Mouse (Mus musculus) MEL (cell line): Measurements from ENCODE around the gene Ermn. TPM values are rescaled to one million over a fixed set of nuclear protein-coding genes. Genes with fewer than 3 reads are reported as not detected.

Experiments used
- DNase-seq: peaks from one replicate; pipeline ENCODE4 v3.0.0; 2011; ENCODE audit warnings: low read depth, low spot score
- H3K27ac ChIP-seq: 2 replicates; pipeline ENCODE4 v1.5.1; 2012; ENCODE audit warnings: low read depth, mild to moderate bottlenecking, control low read depth, low read length, moderate library complexity; ENCODE audit not compliant: control insufficient read depth
- H3K27me3 ChIP-seq, 2 experiments: fragments of 150-350 bp in 1 of 2; sonication (generic) in 1 of 2; 2 replicates each; pipeline ENCODE4 v1.6.1; 2012; ENCODE audit warnings: low read length in 2 of 2, mild to moderate bottlenecking in 2 of 2, improper control_type of control experiment in 1 of 2, moderate library complexity in 1 of 2; ENCODE audit not compliant: insufficient read depth in 2 of 2, control insufficient read depth in 1 of 2
- H3K36me3 ChIP-seq, 2 experiments: 2 replicates each; pipeline ENCODE4 v1.6.1; 2012 to 2014; ENCODE audit warnings: low read length in 2 of 2, improper control_type of control experiment in 1 of 2, inconsistent platforms in 1 of 2, mild to moderate bottlenecking in 1 of 2; ENCODE audit not compliant: insufficient read depth in 2 of 2, control insufficient read depth in 1 of 2
- H3K4me1 ChIP-seq, 2 experiments: fragments of 150-350 bp in 1 of 2; sonication (generic) in 1 of 2; 2 replicates each; pipeline ENCODE4 v1.6.1; 2012; ENCODE audit warnings: low read length in 2 of 2, improper control_type of control experiment in 1 of 2, mild to moderate bottlenecking in 1 of 2; ENCODE audit not compliant: insufficient read depth in 2 of 2, control insufficient read depth in 1 of 2
- H3K4me3 ChIP-seq, 2 experiments: fragments of 150-350 bp in 1 of 2; sonication (generic) in 1 of 2; 2 replicates each; pipeline ENCODE4 v1.5.1; 2012; ENCODE audit warnings: low read depth in 2 of 2, low read length in 2 of 2, mild to moderate bottlenecking in 2 of 2, moderate library complexity in 2 of 2, control low read depth in 1 of 2, improper control_type of control experiment in 1 of 2; ENCODE audit not compliant: control insufficient read depth in 1 of 2, insufficient read depth in 1 of 2
- H3K79me2 ChIP-seq: 2 replicates; pipeline ENCODE4 v1.6.1; 2012; ENCODE audit warnings: mild to moderate bottlenecking, low read length, moderate library complexity; ENCODE audit not compliant: control insufficient read depth, poor library complexity, insufficient read depth
- H3K9ac ChIP-seq: 2 replicates; pipeline ENCODE4 v1.6.1; 2012; ENCODE audit warnings: low read depth, mild to moderate bottlenecking, control low read depth, low read length, moderate library complexity; ENCODE audit not compliant: control insufficient read depth, poor library complexity, severe bottlenecking
- H3K9me3 ChIP-seq: fragments of 150-350 bp; sonication (generic); replicated peaks from 2 replicates; pipeline ENCODE4 v1.6.1; 2012; ENCODE audit warnings: mild to moderate bottlenecking, low read length, improper control_type of control experiment, moderate library complexity; ENCODE audit not compliant: insufficient read depth
- CTCF ChIP-seq, 3 experiments: IDR thresholded peaks in 2 of 3; conservative IDR thresholded peaks in 1 of 3; 2 replicates each; pipeline ENCODE4 v1.5.1; 2011 to 2012; ENCODE audit warnings: low read length in 3 of 3, low read depth in 2 of 3, mild to moderate bottlenecking in 2 of 3, improper control_type of control experiment in 1 of 3, inconsistent platforms in 1 of 3, mixed read lengths in 1 of 3, moderate library complexity in 1 of 3; ENCODE audit not compliant: control insufficient read depth in 1 of 3, insufficient read depth in 1 of 3, poor library complexity in 1 of 3, severe bottlenecking in 1 of 3
- EP300 ChIP-seq, 2 experiments: IDR thresholded peaks; 2 replicates each; pipeline ENCODE4 v1.6.1; 2011; ENCODE audit warnings: improper control_type of control experiment in 2 of 2, low read length in 2 of 2, low read depth in 1 of 2, mild to moderate bottlenecking in 1 of 2
- GABPA ChIP-seq: IDR thresholded peaks from 2 replicates; pipeline ENCODE4 v1.6.1; 2012; ENCODE audit warnings: low read depth, mild to moderate bottlenecking, inconsistent platforms, low read length, improper control_type of control experiment, moderate library complexity
- HCFC1 ChIP-seq: IDR thresholded peaks from 2 replicates; pipeline ENCODE4 v1.6.1; 2012; ENCODE audit warnings: low read depth, mild to moderate bottlenecking, inconsistent platforms, low read length, improper control_type of control experiment, moderate library complexity
- JUND ChIP-seq: IDR thresholded peaks from 2 replicates; pipeline ENCODE4 v1.6.1; 2011; ENCODE audit warnings: low read depth, mild to moderate bottlenecking, improper control_type of control experiment, low read length
- MAFK ChIP-seq: IDR thresholded peaks from 2 replicates; pipeline ENCODE4 v1.6.1; 2011; ENCODE audit warnings: low read depth, mild to moderate bottlenecking, low read length, improper control_type of control experiment, borderline replicate concordance
- MAX ChIP-seq: IDR thresholded peaks from 2 replicates; pipeline ENCODE4 v1.6.1; 2011; ENCODE audit warnings: low read length, improper control_type of control experiment
- MAZ ChIP-seq: IDR thresholded peaks from 2 replicates; pipeline ENCODE4 v1.6.1; 2012; ENCODE audit warnings: low read depth, mild to moderate bottlenecking, inconsistent platforms, low read length, improper control_type of control experiment
- MEF2A ChIP-seq: IDR thresholded peaks from 2 replicates; pipeline ENCODE4 v1.6.1; 2014; ENCODE audit warnings: low read depth, mild to moderate bottlenecking, inconsistent platforms, low read length, improper control_type of control experiment; ENCODE audit not compliant: poor library complexity, insufficient replicate concordance, severe bottlenecking; ENCODE audit errors: extremely low read depth
- MYB ChIP-seq: IDR thresholded peaks from 2 replicates; pipeline ENCODE4 v1.6.1; 2011; ENCODE audit warnings: mild to moderate bottlenecking, low read depth, low read length, improper control_type of control experiment
- MYC ChIP-seq: IDR thresholded peaks from 2 replicates; pipeline ENCODE4 v1.6.1; 2011; ENCODE audit warnings: low read depth, mild to moderate bottlenecking, low read length, improper control_type of control experiment, moderate library complexity
- NELFE ChIP-seq: IDR thresholded peaks from 2 replicates; pipeline ENCODE4 v1.6.1; 2011; ENCODE audit warnings: low read depth, low read length, improper control_type of control experiment
- NRF1 ChIP-seq: IDR thresholded peaks from 2 replicates; pipeline ENCODE4 v1.6.1; 2014; ENCODE audit warnings: low read depth, mild to moderate bottlenecking, inconsistent platforms, low read length, improper control_type of control experiment, moderate library complexity; ENCODE audit not compliant: poor library complexity, insufficient read depth, severe bottlenecking
- POLR2AphosphoS2 ChIP-seq: IDR thresholded peaks from 2 replicates; pipeline ENCODE4 v1.6.1; 2011; ENCODE audit warnings: low read length, improper control_type of control experiment
- RAD21 ChIP-seq: IDR thresholded peaks from 2 replicates; pipeline ENCODE4 v1.6.1; 2011; ENCODE audit warnings: mild to moderate bottlenecking, low read depth, low read length, improper control_type of control experiment
- RCOR1 ChIP-seq: IDR thresholded peaks from 2 replicates; pipeline ENCODE4 v1.6.1; 2012; ENCODE audit warnings: low read depth, mild to moderate bottlenecking, inconsistent platforms, low read length, improper control_type of control experiment
- TBP ChIP-seq: IDR thresholded peaks from 2 replicates; pipeline ENCODE4 v1.8.0; 2011; ENCODE audit warnings: low read depth, low read length, improper control_type of control experiment
- TCF12 ChIP-seq: IDR thresholded peaks from 2 replicates; pipeline ENCODE4 v1.6.1; 2014; ENCODE audit warnings: low read depth, mild to moderate bottlenecking, inconsistent platforms, low read length, improper control_type of control experiment, moderate library complexity
- UBTF ChIP-seq: IDR thresholded peaks from 2 replicates; pipeline ENCODE4 v1.6.1; 2012; ENCODE audit warnings: low read depth, mild to moderate bottlenecking, inconsistent platforms, low read length, improper control_type of control experiment, moderate library complexity, borderline replicate concordance; ENCODE audit not compliant: insufficient read depth
- USF2 ChIP-seq, 2 experiments: IDR thresholded peaks; 2 replicates each; pipeline ENCODE4 v1.6.1; 2011 to 2012; ENCODE audit warnings: improper control_type of control experiment in 2 of 2, low read length in 2 of 2, borderline replicate concordance in 1 of 2, inconsistent platforms in 1 of 2, low read depth in 1 of 2, mild to moderate bottlenecking in 1 of 2; ENCODE audit not compliant: insufficient read depth in 1 of 2
- ZC3H11A ChIP-seq: IDR thresholded peaks from 2 replicates; pipeline ENCODE4 v1.6.1; 2012; ENCODE audit warnings: low read depth, mild to moderate bottlenecking, inconsistent platforms, low read length, improper control_type of control experiment
- ZKSCAN1 ChIP-seq: IDR thresholded peaks from 2 replicates; pipeline ENCODE4 v1.6.1; 2012; ENCODE audit warnings: low read depth, mild to moderate bottlenecking, inconsistent platforms, low read length, improper control_type of control experiment, moderate library complexity
- ZMIZ1 ChIP-seq: IDR thresholded peaks from 2 replicates; pipeline ENCODE4 v1.6.1; 2012; ENCODE audit warnings: low read depth, mild to moderate bottlenecking, inconsistent platforms, low read length, improper control_type of control experiment, moderate library complexity
- ZNF384 ChIP-seq: IDR thresholded peaks from 2 replicates; pipeline ENCODE4 v1.6.1; 2012; ENCODE audit warnings: low read depth, mild to moderate bottlenecking, inconsistent platforms, low read length, improper control_type of control experiment
- polyA plus RNA-seq, 2 experiments: library from polyadenylated mRNA; stranded (reverse) in 1 of 2; unstranded in 1 of 2; fragments of >175 nt in 1 of 2; fragments of >200 nt in 1 of 2; gene quantifications; 2 replicates each; pipeline versions ENCODE4 v1.2.1 to v1.2.4; 2012; ENCODE audit warnings: low replicate concordance in 2 of 2, low read depth in 1 of 2; ENCODE audit not compliant: insufficient read length in 2 of 2, insufficient read depth in 1 of 2, missing spikeins in 1 of 2
- total RNA-seq: library from RNA; depleted of rRNA; stranded (reverse); fragments of 300-350 nt; gene quantifications from 2 replicates; pipeline ENCODE4 v1.2.3, GENCODE M21; 2012

The Ermn gene
- total and polyA plus RNA-seq, 3 experiments: not detected

GRCm38 (mm10) chr2:58001497-58001896 lies 51.2 kb downstream of the Ermn start:
- Histone ChIP-seq H3K4me3 (no peak overlapping the region), H3K27ac (no peak overlapping the region), H3K9me3 (no peaks in the 10 kb centered on the region), H3K36me3 (no peaks in the 10 kb centered on the region), H3K79me2 (no peaks in the 10 kb centered on the region), H3K9ac (no peak overlapping the region), H3K27me3 (no peaks in the 10 kb centered on the region), H3K4me1 (no peaks in the 10 kb centered on the region)
- no peak for DNase-seq
- no peak for TF ChIP-seq MYC
- no peak for TF ChIP-seq USF2 (IDR thresholded peaks at IDR 0.05; ENCODE audit: borderline replicate concordance in 1 of 2, insufficient read depth in 1 of 2, low read depth in 1 of 2, low read length in 2 of 2)
- no peak for TF ChIP-seq ZNF384
- no peak for TF ChIP-seq CTCF (IDR thresholded peaks at IDR 0.05 in 2 of 3, conservative IDR thresholded peaks at IDR 0.05 in 1 of 3; ENCODE audit: control insufficient read depth in 1 of 3, insufficient read depth in 1 of 3, low read depth in 2 of 3, low read length in 3 of 3, poor library complexity in 1 of 3, severe bottlenecking in 1 of 3)
- TF ChIP-seq RCOR1: no peak
- TF ChIP-seq NELFE: no peak
- no peak for TF ChIP-seq JUND
- TF ChIP-seq EP300 (IDR thresholded peaks at IDR 0.05; ENCODE audit: low read depth in 1 of 2, low read length in 2 of 2): no peak
- TF ChIP-seq UBTF: no peak
- TF ChIP-seq MYB: no peak
- TF ChIP-seq TBP: no peak
- no peak for TF ChIP-seq ZMIZ1
- no peak for TF ChIP-seq HCFC1
- no peak for TF ChIP-seq ZC3H11A
- no peak for TF ChIP-seq NRF1
- no peak for TF ChIP-seq POLR2AphosphoS2
- no peak for TF ChIP-seq MAZ
- no peak for TF ChIP-seq MEF2A
- TF ChIP-seq ZKSCAN1: no peak

- no peaks in the 10 kb centered on the region for H3K79me2 ChIP-seq
These were observed 54.8 kb downstream of the Ermn start, which contains the start of gene Galnt5 for GRCm38 (mm10) chr2:57997752-57998430. Galnt5 (plus strand) TSS chr2:57997884.

More at GRCm38 (mm10) chr2:57997752-57998430, 54.8 kb downstream of the Ermn start, which contains the start of gene Galnt5:
- no peaks in the 10 kb centered on the region for H3K9me3 ChIP-seq
- no peak within 1 kb of the TSS for H3K27ac ChIP-seq
- no peaks in the 10 kb centered on the region for H3K36me3 ChIP-seq
- no peak within 1 kb of the TSS for H3K4me3 ChIP-seq
- no peaks in the 10 kb centered on the region for H3K4me1 ChIP-seq
- no peak for TF ChIP-seq ZKSCAN1
- TF ChIP-seq MAX: no peak
- no peak for TF ChIP-seq ZNF384
- TF ChIP-seq TCF12: no peak
- no peak for TF ChIP-seq RCOR1
- no peak for TF ChIP-seq MAFK
- no peak for TF ChIP-seq ZMIZ1
- no peak for TF ChIP-seq RAD21
- no peak for TF ChIP-seq GABPA
- no peak for TF ChIP-seq HCFC1
- no peak for TF ChIP-seq ZC3H11A
- no peak for TF ChIP-seq MAZ
- TF ChIP-seq USF2 (IDR thresholded peaks at IDR 0.05; ENCODE audit: borderline replicate concordance in 1 of 2, insufficient read depth in 1 of 2, low read depth in 1 of 2, low read length in 2 of 2): no peak
- H3K9ac ChIP-seq: no peak within 1 kb of the TSS
- no peak for DNase-seq
- no peaks in the 10 kb centered on the region for H3K27me3 ChIP-seq
